Mouse (Mus musculus) C2C12 (cell line): ENCODE measurements around the gene Cadm1.

ENCODE experiments used
- CEBPB ChIP-seq: IDR thresholded peaks from one replicate; pipeline ENCODE4 v1.6.1; 2011; ENCODE audit warnings: low read depth, mild to moderate bottlenecking, control low read depth, moderate library complexity
- CTCF ChIP-seq: IDR thresholded peaks from one replicate; pipeline ENCODE4 v1.5.1; 2011; ENCODE audit not compliant: control insufficient read depth, insufficient read depth, insufficient read length
- FOSL1 ChIP-seq: IDR thresholded peaks from one replicate; pipeline ENCODE4 v1.8.0; 2011; ENCODE audit warnings: mild to moderate bottlenecking, low read length; ENCODE audit not compliant: poor library complexity, insufficient read depth, severe bottlenecking
- MAX ChIP-seq: IDR thresholded peaks from one replicate; pipeline ENCODE4 v1.6.1; 2011; ENCODE audit warnings: mild to moderate bottlenecking, control low read depth
- MYOD1 ChIP-seq: IDR thresholded peaks from one replicate; pipeline ENCODE4 v1.6.1; 2011; ENCODE audit warnings: low read depth; ENCODE audit not compliant: control insufficient read depth, insufficient read length
- MYOG ChIP-seq: IDR thresholded peaks from one replicate; pipeline ENCODE4 v1.6.1; 2011; ENCODE audit not compliant: control insufficient read depth, insufficient read length; ENCODE audit errors: extremely low read depth
- USF1 ChIP-seq: IDR thresholded peaks from one replicate; pipeline ENCODE4 v1.6.1; 2011; ENCODE audit warnings: low read depth, mild to moderate bottlenecking, control low read depth, moderate library complexity

GRCm38 (mm10) chr9:47761601-47762000 is 231.6 kb downstream of the Cadm1 start:
- no peak for TF ChIP-seq MAX
- no peak for TF ChIP-seq CTCF
- TF ChIP-seq FOSL1 = no peak
- no peak for TF ChIP-seq USF1
- no peak for TF ChIP-seq MYOG
- no peak for TF ChIP-seq CEBPB
- TF ChIP-seq MYOD1 = no peak
